Mouse (Mus musculus): ENCODE results near the gene Max.

The Max gene

GRCm38 (mm10) chr12:76957688-76958087, 4.3 kb downstream of the Max start:
- no peak for DNase-seq (ENCODE audit: low read depth, low spot score)

DNA sequence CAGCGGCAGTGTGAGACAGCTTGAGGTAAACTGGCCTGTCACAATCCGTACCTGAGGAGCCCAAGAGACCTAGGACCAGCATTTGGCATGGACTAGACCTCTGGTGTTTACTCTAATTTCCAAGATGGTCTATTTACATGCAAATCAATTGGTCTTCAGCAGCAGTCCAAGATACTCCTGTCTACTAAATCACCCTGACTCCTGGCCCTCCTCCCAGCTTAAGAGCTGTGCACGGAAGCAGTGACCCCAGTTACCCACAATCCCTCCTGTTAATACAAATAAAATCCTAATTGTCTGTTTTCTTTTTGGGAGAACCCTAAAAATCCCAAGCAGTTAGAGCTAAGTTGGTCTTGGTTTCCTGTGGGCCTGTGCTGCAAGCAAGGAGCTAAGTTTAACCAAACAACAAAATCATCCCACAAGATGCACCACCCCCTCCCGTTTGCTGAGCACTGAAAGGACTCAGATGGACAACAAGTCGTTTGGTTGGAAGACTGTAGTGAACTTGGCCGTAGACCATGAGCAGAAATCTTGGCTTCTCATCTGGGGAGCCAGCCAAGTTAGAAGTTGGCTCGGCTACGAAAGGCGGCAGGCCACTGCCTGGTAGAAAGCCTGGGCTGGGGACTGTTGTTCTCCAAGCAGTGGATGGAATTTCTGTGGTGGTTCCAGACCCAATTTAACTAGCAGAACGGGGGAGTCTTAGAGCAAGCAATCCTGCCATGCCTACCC, 7.1 kb downstream of the Max start:
- DNase-seq (ENCODE audit: low read depth, low spot score), result peak; percentile 93

DNA sequence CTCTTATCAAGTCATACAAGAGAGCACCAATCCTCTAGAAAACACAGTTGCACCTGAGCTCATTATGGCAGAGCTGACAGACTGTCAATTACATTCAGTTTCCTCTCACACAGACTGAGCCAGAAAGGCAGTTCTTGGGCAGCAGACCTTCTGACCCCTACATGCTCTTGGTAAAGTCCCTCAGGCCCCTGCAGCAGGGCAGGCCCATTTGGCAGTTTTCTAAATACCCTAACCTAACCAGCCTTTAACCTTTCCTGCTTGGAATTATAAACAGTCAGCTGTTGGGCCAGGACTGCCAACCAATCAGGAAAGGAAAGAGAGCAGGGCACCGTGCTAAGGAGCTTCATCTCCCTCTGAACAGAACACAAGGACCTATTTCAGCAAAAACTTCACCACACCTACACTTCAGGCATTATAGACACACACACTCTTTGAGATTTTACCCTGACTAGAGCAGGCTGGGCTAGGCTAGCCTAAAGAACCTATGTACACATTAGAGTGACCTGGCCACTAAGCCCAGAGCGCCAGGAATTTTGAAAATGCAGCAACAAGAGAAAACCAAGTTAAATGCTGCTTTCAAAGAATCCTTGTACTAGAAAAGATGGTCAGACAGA, 8.1 kb downstream of the Max start:
- no peak for DNase-seq (ENCODE audit: low read depth, low spot score)

DNA sequence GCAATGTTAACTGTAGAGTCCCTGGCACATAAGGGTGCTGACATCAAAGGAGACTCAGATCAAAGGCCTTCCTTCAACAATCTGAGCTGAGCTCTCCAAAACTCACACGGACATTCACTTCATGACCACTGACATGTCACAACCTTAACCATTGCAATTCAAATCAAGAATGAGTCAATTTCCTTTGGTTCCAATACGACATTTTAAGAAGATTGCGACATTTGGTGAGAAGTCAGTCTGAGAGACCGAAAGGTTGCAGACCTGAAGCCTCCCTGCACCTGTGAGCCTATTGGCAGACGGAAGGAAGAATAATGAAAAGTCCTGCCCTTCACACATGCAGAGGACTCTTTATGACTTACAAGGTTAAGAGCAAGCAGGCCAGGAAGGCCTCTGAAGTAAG, 11.7 kb downstream of the Max start:
- DNase-seq (ENCODE audit: low read depth, low spot score), result no peak

GRCm38 (mm10) chr12:76948781-76949180, 13.2 kb downstream of the Max start:
- no peak for DNase-seq (ENCODE audit: low read depth, low spot score)

DNA sequence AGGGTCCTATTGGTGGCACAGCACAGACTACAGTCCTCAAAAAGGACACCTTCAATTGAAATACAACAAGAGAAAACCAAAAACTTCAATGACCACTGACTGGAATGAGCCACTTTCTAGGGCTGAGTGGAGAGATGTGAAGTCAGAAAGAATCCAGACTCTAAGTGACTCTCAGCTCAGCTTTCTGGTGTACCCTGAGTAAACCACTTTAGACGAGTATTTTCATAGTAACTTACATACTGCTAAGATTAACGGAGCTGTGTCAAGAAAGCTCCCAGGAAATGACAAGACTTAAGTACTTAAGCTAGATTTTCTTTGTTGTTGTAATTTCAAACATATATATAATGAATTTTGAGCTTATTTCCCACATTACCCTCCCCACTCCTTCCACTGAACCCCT, 13.8 kb downstream of the Max start:
- DNase-seq (ENCODE audit: low read depth, low spot score), result no peak

GRCm38 (mm10) chr12:76947487-76947886, 14.5 kb downstream of the Max start:
- DNase-seq (ENCODE audit: low read depth, low spot score), result no peak

GRCm38 (mm10) chr12:76943466-76943865, 18.5 kb downstream of the Max start:
- DNase-seq (ENCODE audit: low read depth, low spot score), result no peak

DNA sequence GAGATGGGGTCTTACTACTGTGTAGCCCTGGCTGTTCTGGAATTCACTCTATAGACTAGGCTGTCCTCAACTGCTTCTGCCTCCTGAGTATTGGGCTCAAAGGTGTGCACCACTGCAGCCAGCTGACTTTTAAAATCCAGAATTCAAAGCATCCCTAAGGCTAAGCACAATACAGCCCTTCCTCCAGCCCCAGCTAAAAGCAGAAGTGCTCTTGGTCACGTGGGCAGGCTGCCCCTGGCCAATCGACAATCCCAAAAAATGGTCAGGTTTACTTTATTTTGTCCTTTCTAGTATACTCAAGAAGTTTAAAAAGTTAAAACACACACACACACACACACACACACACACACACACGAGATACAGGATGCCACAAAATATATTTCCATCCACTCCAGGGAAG, 19.0 kb downstream of the Max start:
- no peak for DNase-seq (ENCODE audit: low read depth, low spot score)

DNA sequence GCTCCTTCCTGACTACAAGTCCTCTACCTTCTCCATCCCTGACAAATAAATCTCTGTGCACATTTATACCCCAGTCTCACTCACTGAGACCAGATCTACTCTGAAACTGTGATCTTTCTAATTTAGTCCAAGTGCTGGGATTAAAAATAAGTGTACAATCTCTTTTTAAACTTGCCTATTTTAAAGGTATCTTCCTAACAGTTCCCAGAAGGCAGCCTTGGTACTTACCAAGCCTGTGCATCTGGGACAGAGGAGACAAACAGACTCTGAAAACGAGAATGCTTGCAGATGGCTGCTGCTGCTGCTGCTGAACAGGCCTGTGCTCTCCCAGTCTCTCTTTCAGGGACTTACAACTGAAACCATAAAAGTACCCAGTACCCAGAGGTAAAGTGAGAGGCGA, 19.5 kb downstream of the Max start:
- peak; percentile 42 for DNase-seq (ENCODE audit: low read depth, low spot score)

- no peak for DNase-seq (ENCODE audit: low read depth, low spot score)
Observed at GRCm38 (mm10) chr12:76941524-76941923, 20.5 kb downstream of the Max start.

- DNase-seq (ENCODE audit: low read depth, low spot score), result no peak
Observed at GRCm38 (mm10) chr12:76938013-76938412, 24.0 kb downstream of the Max start.

GRCm38 (mm10) chr12:76936211-76936610, 25.8 kb downstream of the Max start:
- DNase-seq (ENCODE audit: low read depth, low spot score), result no peak

DNA sequence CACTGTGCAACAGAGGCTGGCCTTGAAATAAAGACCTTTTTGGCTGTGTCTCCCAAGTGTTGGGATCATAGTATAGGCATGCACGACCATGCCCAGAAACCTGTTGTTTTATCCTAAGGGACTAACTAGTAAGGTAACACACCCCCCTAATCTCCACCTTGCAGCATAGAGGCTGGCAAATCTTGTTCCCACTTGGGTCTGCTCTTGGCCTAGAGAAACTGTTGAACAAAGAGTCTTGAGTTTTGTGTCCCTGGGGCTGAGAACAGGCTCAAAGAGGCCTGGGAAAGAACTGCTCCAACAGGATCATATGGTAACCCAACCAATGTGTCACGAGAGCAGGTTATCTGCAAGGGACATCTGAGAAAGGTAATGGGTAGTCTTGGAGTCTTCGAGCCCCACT, 27.6 kb downstream of the Max start:
- DNase-seq (ENCODE audit: low read depth, low spot score), result no peak

DNA sequence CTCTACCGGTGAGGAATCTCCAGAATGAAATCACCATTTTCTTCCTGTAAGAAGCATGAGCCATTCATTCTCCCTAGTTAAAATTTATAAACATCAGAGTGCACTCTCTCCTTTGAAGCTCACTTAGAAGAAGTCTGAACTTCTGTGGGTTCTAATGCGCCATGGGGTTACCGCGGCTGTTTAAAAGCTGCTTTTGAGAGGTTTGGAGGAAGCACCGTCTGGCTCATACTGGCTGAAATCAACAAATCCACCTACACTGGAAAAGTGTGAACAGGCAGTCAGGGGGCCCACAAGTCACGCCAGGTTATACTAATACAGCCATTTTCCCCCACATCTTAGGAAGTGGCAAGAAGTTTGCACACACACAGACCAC, 29.3 kb downstream of the Max start:
- DNase-seq (ENCODE audit: low read depth, low spot score), result peak; percentile 51

GRCm38 (mm10) chr12:76931739-76932687, 30.0 kb downstream of the Max start:
- peak; percentile 92 for DNase-seq (ENCODE audit: low read depth, low spot score)

- no peak for DNase-seq (ENCODE audit: low read depth, low spot score)
Observed at GRCm38 (mm10) chr12:76930177-76930576, 31.8 kb downstream of the Max start.

DNA sequence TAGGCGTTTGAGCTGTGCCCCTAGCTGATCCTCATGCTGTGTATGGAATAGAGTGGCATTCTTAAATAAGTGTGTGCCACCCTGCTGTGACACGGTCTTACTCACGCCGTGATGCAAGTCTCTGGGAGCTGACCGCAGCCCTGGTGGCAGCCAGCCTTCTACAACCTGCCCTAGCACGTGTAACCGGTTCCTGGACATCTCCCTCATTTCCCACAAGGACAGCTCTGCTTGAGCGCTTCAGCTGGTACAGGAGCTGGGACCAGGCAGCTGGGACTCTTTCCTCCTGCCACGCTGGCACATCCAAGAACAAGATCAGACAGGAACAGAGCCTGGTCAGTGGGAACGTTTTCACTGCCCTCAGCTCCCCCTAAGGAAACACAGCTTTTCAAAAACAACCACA, 34.5 kb downstream of the Max start:
- DNase-seq (ENCODE audit: low read depth, low spot score), result no peak

GRCm38 (mm10) chr12:76927012-76927411, 35.0 kb downstream of the Max start:
- no peak for DNase-seq (ENCODE audit: low read depth, low spot score)

DNA sequence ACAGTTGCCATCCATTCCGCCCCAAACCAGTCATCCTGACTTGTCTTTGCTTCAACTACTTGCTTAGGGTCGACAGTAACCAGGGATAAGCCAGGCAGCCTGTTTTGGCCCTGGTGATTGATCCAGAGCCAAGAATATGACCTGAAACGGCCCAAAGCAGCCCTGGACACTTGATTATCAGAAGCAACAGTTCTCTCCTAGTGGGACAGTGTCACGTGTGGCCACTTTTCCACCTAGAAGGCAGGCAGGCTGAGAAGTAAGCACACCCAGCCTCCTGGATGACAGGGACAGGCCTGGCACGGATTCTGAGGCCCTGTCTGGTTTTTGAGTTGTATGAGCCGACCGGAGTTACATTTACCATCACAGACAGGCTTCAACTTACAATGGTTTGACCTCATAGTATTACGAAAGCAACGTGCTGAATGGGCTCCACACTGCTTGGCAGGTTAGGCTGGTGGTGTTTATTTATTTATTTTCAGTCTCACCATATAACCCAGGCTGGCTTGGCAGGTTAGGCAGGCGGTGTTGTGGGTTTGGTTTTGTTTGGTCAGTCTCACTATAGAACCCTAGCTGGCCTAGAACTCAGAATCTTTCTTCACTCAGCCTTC, 35.6 kb downstream of the Max start:
- DNase-seq (ENCODE audit: low read depth, low spot score), result peak; percentile 37

GRCm38 (mm10) chr12:76924904-76925604, 36.9 kb downstream of the Max start:
- peak; percentile 92 for DNase-seq (ENCODE audit: low read depth, low spot score)

All from brain, adult 2 months (tissue).